Mouse (Mus musculus) neural tube, embryonic 10.5 days (tissue): ENCODE results near the gene Hist2h2aa1.
"Not testable (repeated sequence)": the region's sequence is repeated elsewhere in the genome, so short reads cannot be mapped to it uniquely, and the experiment has no call there.

Source experiments
- DNase-seq: peaks from one replicate; pipeline ENCODE4 v3.0.0-alpha.2; 2017; ENCODE audit warnings: low spot score; ENCODE audit errors: extremely low spot score

The Hist2h2aa1 gene

GRCm38 (mm10) chr3:96277800-96278624 lies 32.7 kb downstream of the Hist2h2aa1 start:
- DNase-seq: peak; percentile 96

GRCm38 (mm10) chr3:96280660-96281059 lies 35.4 kb downstream of the Hist2h2aa1 start:
- no peak for DNase-seq

GRCm38 (mm10) chr3:96284457-96284856 lies 39.2 kb downstream of the Hist2h2aa1 start:
- DNase-seq: no peak

- DNase-seq: not testable (repeated sequence)
Observed at GRCm38 (mm10) chr3:96287334-96287733, 42.0 kb downstream of the Hist2h2aa1 start.

GRCm38 (mm10) chr3:96289201-96289600 lies 43.9 kb downstream of the Hist2h2aa1 start:
- DNase-seq: no peak

- DNase-seq: not testable (repeated sequence)
Observed at GRCm38 (mm10) chr3:96290727-96291126, 45.4 kb downstream of the Hist2h2aa1 start.

GRCm38 (mm10) chr3:96292641-96293040 lies 47.3 kb downstream of the Hist2h2aa1 start:
- DNase-seq: no peak

- DNase-seq: no peak
Observed at GRCm38 (mm10) chr3:96293368-96293767, 48.1 kb downstream of the Hist2h2aa1 start.

GRCm38 (mm10) chr3:96293787-96294186 lies 48.5 kb downstream of the Hist2h2aa1 start, which contains the start of gene Fcgr1:
Fcgr1 (minus strand) TSS chr3:96293969.
- no peak for DNase-seq
